Mouse (Mus musculus) kidney, adult 2 months (tissue): ENCODE measurements around the gene Mreg.

Source experiments
- CTCF ChIP-seq: fragments of 200-500 bp; conservative IDR thresholded peaks from 2 replicates; pipeline ENCODE4 v1.5.1; 2011; ENCODE audit warnings: low read depth, mild to moderate bottlenecking, control low read depth, low read length, moderate library complexity, mixed read lengths; ENCODE audit not compliant: insufficient read depth, insufficient read length
- POLR2A ChIP-seq: fragments of 200-500 bp; IDR thresholded peaks from one replicate; pipeline ENCODE4 v1.6.1; 2011; ENCODE audit warnings: low read depth, low read length, control low read depth

GRCm38 (mm10) chr1:72145041-72145440, 67.1 kb downstream of the Mreg start:
- TF ChIP-seq CTCF (no peak), POLR2A (no peak)
